Mouse (Mus musculus): ENCODE data around the gene Mrpl58.

- TF ChIP-seq CTCF (IDR thresholded peaks at IDR 0.05; ENCODE audit: low read depth, low read length) (no peak), POLR2AphosphoS5 (IDR thresholded peaks at IDR 0.05; ENCODE audit: insufficient replicate concordance, low read depth, low read length) (no peak)
These were observed 58.3 kb downstream of the Mrpl58 start for GRCm38 (mm10) chr11:115461846-115462242.
